Mouse (Mus musculus): ENCODE results near the gene Ppdpf.
A peak's percentile ranks its signal among the peaks of the same experiment; 100 is the strongest.
"Not testable (repeated sequence)": the region's sequence is repeated elsewhere in the genome, so short reads cannot be mapped to it uniquely, and the experiment has no call there.

The Ppdpf gene

GRCm38 (mm10) chr2:181159091-181159514 lies 27.9 kb upstream of the Ppdpf start:
- DNase-seq (ENCODE audit: low read depth, low spot score) = no peak

- no peak for DNase-seq (ENCODE audit: low read depth, low spot score)
Measured at GRCm38 (mm10) chr2:181159771-181160170, 27.3 kb upstream of the Ppdpf start.

GRCm38 (mm10) chr2:181160821-181161220 lies 26.2 kb upstream of the Ppdpf start:
- no peak for DNase-seq (ENCODE audit: low read depth, low spot score)

DNA sequence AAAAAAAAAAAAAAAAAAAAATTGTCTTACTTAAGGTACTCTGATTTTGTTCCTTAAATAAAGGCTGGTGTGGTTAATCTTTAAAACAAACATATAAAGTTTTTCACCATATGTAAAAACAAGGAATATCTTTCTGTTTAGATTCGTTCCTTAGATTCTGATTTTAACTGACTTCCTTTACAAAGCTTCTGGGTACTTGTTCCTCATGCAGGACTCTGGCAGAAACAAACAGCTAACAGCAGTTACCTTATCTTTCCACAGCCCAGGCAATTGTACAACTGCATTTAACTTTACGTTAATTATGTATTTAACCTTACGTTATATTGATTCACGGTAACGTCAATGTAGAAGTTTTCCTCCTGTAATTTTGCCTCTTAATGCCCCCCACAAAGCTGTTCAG lies 20.6 kb upstream of the Ppdpf start:
- no peak for DNase-seq (ENCODE audit: low read depth, low spot score)

GRCm38 (mm10) chr2:181174646-181175045 lies 12.4 kb upstream of the Ppdpf start:
- no peak for DNase-seq (ENCODE audit: low read depth, low spot score)

- DNase-seq (ENCODE audit: low read depth, low spot score) = no peak
Measured at GRCm38 (mm10) chr2:181178015-181178414, 9.0 kb upstream of the Ppdpf start.

GRCm38 (mm10) chr2:181178471-181178870 lies 8.6 kb upstream of the Ppdpf start:
- DNase-seq (ENCODE audit: low read depth, low spot score) = no peak

- DNase-seq (ENCODE audit: low read depth, low spot score) = no peak
Measured at GRCm38 (mm10) chr2:181180898-181181297, 6.1 kb upstream of the Ppdpf start.

- peak; percentile 73 for DNase-seq (ENCODE audit: low read depth, low spot score)
Measured at GRCm38 (mm10) chr2:181186635-181187034, 412 bp upstream of the Ppdpf start.

DNA sequence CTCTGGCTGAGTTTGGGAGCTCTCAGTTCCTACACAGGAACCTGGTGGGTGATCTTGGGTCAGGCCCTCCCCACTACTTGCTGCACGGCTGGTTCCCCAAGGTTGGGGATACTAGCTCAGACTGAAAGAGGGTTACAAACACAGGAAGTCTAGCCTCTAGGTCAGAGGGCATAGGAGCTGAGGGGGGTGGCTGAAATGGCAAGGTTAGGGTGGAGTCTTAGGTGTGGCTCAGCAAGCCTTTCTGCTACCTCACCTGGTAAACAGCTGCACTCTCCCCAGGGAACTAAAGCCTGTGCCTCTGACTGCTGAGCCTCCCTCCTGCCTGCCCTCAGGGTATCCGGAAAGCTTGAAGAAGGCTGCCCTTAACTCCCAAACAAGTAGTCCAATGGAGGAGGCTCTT lies 1.6 kb downstream of the Ppdpf start:
- DNase-seq (ENCODE audit: low read depth, low spot score) = no peak

- DNase-seq (ENCODE audit: low read depth, low spot score) = no peak
Measured at GRCm38 (mm10) chr2:181189321-181189720, 2.3 kb downstream of the Ppdpf start.

- DNase-seq (ENCODE audit: low read depth, low spot score) = not testable (repeated sequence)
Measured at GRCm38 (mm10) chr2:181191385-181191784, 4.3 kb downstream of the Ppdpf start.

GRCm38 (mm10) chr2:181191936-181192335 lies 4.9 kb downstream of the Ppdpf start:
- DNase-seq (ENCODE audit: low read depth, low spot score) = no peak

- DNase-seq (ENCODE audit: low read depth, low spot score) = no peak
Measured at GRCm38 (mm10) chr2:181193044-181193443, 6.0 kb downstream of the Ppdpf start.

DNA sequence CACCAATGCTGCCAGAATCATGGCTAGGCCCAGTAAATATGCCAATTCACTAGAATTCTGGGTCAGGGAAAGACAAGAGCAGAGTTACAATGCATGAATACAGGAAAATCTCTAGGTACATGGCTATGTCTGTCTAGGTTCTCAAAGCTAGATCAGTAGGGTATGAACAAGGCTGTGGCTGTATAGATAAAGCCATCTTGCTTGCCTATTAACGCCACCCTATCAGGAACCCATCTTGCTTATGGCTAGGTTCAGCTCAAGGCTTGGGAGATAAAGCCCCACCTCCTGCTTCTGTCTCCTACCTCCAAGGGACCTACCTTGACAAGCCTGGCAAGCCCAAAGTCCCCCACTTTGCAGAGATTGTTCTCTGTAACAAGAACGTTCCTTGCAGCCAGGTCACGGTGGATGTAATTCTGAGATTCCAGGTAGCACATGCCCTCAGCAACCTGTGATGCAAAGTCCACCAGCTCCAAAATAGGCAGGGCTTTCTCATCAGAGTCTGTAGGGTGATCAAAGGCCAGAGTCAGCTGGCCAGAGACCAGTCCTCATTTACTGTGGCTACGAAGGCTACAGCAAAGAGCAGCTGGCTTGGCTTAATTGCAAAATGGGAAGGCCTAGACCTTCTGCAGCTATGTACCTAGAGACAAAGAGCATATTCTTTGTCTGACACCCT lies 9.7 kb downstream of the Ppdpf start:
- DNase-seq (ENCODE audit: low read depth, low spot score) = no peak

DNA sequence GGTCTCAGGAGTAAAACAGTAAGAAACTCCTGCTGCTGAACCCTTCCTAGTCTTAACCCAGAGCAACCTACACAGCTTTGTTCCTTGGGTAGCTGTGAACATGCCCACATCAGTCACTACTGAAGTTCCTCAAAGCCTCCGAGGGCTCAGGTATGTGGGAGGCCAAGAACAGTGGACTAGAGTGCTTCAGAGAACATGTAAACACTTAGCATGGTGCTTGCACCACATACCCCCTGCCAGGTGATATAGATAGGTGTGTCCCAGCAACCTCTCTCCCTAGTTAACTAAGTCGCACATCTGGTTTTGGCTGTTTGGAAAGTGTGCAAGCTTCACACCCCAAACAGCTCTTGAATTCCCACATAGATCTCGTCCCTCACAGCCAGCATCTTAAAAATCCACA lies 14.6 kb downstream of the Ppdpf start:
- DNase-seq (ENCODE audit: low read depth, low spot score) = no peak

- DNase-seq (ENCODE audit: low read depth, low spot score) = no peak
Measured at GRCm38 (mm10) chr2:181202422-181202821, 15.4 kb downstream of the Ppdpf start, which contains the start of gene Ptk6. TSS of gene Ptk6 (minus strand) at chr2:181202789.

DNA sequence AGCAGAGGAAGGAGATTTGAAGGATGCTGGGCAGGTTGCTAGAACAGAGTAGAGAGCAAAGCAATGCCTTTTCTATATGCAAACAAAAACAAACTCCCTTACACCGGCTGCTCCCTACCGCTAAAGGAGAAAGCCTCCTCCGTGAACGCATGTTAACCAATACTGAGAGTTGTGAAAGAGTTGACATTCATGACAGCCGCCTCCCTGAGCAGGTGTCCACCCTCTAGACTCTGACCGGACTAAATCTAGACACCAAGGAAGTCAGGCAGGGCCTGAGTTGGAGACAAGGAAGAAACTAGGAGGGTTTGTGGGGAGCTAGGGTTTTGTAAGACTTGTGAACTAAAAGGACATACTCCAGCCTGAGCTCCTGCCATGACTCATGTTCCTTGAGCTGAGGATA lies 15.8 kb downstream of the Ppdpf start:
- DNase-seq (ENCODE audit: low read depth, low spot score) = no peak

- DNase-seq (ENCODE audit: low read depth, low spot score) = no peak
Measured at GRCm38 (mm10) chr2:181205678-181206077, 18.6 kb downstream of the Ppdpf start.

DNA sequence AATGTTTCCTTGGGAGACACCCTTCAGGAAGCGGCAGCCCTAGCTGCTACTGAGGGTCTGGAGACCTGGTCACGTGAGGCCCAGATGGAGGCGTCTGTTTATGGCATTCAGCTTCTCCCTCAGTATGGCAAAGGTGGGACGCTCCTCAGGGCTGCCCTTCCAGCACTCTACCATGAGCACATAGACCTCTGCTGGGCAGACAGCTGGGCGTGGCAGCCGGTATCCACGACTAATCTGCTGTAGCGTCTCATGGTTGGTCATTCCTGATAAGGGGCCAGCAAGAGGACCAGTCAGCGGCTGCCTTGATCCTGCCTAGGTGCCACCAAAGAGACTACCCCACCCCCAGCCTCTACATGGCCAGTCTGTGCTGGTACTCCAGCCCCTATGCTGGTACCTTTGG lies 19.1 kb downstream of the Ppdpf start:
- no peak for DNase-seq (ENCODE audit: low read depth, low spot score)

DNA sequence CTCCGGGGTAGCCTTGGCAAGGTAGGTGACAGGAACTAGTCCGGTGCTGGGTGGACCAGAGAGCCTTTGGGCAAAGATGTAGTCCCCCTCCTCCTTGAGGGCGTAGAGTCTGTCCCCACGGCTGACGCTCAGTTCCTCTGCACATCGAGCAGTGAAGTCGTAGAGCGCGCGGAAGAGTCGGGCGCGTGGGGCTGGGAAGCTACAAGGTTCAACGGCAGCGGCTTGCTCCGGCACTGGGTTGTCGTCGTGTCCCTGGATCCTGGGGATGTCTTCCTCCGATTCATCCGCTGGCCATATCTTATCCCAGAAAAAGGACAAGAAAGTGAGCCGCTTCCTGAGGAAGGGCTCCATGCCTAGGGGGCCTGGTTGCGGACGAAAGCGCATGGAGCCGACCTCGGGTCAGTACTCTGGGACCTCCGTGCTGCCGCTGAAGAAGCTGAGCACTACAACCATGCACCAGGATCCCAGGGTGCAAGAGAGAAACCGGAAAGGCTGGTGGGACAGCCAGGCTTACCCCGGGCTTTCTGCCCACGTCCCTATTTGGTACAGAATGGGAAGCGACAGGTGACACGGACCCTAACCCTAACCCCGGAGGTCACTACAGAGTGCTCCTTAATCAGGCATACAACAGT lies 25.5 kb downstream of the Ppdpf start:
- DNase-seq (ENCODE audit: low read depth, low spot score) = no peak

DNA sequence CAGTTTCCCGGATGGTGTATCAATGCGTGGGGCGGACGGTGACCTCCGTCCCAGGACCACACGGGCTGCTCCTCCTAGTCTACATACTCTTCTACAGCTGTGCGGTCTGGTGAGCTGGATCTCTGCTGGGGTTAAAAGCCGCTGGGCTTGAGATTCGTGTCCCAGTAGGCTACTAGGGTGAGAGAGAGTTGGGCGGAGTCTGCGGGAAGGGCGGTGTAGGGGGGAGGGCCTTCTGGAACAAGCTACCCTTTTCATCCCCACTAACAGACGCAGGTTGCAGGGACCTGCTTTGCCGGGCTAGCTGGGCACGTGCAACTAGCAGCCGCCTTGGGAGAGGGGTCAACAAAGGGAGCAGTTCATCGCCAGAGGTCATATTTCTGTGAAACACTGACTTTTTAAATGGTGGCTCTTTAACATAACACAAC lies 26.0 kb downstream of the Ppdpf start, which contains the start of gene Srms:
Srms (minus strand) TSS at position 165 of the 425 bp plus-strand sequence.
- no peak for DNase-seq (ENCODE audit: low read depth, low spot score)

GRCm38 (mm10) chr2:181216037-181216436 lies 29.0 kb downstream of the Ppdpf start:
- no peak for DNase-seq (ENCODE audit: low read depth, low spot score)

All from retina, postnatal 7 days (tissue).